Mouse (Mus musculus) v-Abl transformed pro-B cells (cell line): ENCODE measurements around the gene Gm10447.

ENCODE experiments used
- in situ Hi-C, 2 experiments: fragments of 400-800 bp; cut with MboI; formaldehyde crosslinking; loops; one replicate each; pipeline ENCODE4 v1.15.1; 2025; ENCODE audit not compliant: unreplicated experiment in 2 of 2

The Gm10447 gene

DNA sequence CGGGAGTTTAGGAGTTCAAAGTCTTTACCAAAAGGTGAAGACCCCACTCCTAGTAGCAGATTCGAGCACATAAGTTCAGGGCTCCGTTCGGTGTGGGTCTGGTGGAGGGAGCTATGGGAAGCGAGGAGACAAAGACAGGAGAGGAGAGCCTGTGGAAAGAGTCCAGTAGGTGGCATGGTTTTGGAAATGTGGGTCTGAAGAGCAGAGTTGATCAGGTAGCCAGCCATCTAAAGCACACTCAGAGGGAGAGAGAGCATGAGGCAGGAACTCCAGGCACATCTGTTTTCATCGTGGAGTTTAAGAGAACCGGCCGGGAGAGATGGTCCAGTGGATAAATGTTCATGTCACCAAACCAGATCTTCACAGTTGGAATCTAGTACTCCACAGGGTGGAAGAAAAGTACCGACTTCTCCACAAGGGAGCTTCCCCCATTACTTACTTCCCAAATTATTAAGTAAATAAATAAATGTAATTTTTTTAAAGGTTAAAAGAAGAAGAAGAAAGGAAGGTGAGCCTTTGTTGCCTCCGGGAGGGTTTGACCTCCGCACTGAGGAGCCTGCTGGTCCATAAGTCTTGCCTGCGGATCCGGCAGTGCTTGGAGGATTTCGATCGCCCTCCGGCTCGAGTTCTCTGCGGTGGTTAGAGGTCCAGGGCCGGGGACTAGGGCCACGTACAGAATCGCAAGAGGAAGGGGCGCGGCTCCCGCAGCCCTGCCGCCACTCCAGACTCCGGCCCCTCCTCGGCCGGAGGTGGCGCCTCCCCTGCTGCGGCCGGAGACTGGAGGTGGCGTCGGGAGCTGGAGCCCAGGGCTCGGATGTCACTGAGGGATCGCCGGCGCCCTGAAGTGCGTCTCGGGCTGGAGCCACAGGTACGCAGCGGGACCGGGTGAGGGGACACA is at the start of gene Gm10447, which contains the start of gene Shroom1:
TSS of gene Gm10447 (minus strand) at position 637 of the 898 bp plus-strand sequence.
TSS of gene Shroom1 (plus strand) at position 732 of the 898 bp plus-strand sequence.
- in situ Hi-C loops: loop anchor here in 1 of 2 experiments (25.0 kb wide), 1 partner anchor 806 kb away; the partner anchor contains the start of gene Il3

DNA sequence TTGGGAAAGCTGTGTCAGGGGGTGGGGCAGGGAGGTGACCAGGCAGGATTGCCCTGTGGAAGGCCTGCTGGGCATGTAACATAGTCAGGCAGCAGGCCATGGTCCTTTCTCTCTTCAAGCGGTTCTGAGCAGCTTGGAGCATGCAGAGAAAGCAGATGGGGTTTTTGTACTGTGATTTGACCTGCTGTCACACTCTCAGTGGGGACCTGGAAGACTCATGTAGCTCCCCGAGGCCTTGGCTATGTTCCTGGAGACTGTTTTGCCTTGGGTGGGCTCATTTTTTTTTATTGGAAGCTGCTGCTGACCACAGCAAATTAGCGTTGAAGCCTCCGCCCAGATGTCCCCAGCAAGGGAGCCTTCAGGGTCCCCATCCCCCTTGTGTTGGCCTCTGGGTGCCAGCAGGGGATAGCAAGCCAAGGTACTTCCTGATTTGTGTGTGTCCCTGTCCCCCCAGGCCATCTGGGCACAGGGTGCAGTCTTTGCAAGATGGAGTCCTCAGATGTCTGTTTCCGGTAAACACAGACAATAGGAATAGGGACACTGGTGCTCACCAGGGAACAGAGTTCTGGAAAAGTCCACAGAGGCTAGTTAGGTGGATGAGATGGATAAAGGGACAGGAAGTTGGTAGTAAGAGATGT is 48.2 kb upstream of the Gm10447 start:
- in situ Hi-C loops: no loop called here

DNA sequence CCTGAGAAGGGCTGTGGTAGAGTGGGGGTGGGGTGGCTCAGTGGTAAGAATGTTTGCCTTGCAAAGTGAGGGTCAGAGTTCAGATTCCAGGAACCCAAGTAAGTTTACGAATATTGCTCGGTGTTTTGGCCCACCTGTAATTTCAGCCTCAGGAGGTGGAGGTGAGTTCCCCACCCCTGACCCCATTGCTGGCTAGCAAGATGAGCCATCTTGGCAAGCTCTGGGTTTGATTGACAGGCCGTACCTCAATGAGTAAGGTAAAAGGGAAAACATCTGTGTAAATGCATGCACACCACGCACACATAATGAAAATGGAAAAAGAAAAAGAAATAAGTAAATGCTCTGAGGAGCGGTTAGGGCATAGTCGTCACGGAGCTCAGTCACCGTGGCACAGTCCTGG is 47.5 kb upstream of the Gm10447 start:
- in situ Hi-C loops: no loop called here

GRCm38 (mm10) chr11:53503738-53504137 is 46.8 kb upstream of the Gm10447 start:
- in situ Hi-C loops: no loop called here

DNA sequence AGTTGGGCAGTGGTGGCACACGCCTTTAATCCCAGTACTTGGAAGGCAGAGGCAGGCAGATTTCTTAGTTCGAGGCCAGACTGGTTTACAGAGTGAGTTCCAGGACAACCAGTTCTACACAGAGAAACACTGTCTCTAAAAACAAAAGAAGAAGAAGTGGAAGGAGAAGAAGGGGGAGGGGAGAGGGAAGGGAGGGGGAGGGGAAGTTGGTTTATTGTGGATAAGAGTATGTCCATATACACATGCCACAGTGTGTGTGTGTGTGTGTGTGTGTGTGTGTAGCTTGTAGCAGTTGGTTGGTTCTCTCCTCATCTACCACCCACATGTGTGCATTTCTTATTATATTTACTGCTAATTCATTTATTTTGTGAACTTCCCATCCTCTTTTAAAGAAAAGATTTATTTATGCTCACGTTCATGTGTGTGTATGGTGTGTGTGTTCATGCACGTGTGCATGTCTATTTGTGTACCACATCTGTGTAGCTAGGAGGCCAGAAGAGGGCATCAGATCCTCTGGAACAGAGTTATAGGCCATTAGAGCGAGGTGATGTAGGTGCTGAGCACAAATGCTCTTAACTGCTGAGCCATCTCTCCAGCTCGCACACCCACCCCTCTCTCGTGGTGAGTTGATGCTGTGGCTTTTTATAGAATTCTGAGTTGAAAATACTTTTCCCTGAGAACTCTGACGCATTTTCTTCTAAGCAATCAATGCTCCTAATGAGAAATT is 45.3 kb upstream of the Gm10447 start:
- in situ Hi-C loops: no loop called here

- in situ Hi-C loops: no loop called here
Measured at GRCm38 (mm10) chr11:53500569-53500968, 43.7 kb upstream of the Gm10447 start.

- in situ Hi-C loops: no loop called here
Measured at GRCm38 (mm10) chr11:53496946-53497345, 40.0 kb upstream of the Gm10447 start.

DNA sequence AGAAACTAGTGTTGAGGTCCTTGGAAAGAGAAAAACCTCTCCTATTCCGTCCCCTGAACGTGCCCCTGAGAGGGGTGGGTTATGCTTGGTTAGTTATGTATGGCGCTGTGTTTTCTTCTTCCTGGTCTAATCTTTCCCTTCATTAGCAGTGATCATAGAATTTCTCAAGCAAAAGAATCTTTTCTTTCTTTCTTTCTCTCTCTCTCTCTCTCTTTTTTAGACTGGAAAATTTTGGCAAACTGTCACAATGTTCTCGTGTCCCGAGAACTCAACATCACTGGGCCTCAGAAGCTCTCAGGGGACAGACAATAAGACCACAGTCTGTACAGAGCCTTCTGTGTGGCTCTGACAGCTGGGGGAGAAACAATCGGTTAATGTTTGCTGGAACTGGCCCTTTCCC is 38.5 kb upstream of the Gm10447 start:
- in situ Hi-C loops: no loop called here

DNA sequence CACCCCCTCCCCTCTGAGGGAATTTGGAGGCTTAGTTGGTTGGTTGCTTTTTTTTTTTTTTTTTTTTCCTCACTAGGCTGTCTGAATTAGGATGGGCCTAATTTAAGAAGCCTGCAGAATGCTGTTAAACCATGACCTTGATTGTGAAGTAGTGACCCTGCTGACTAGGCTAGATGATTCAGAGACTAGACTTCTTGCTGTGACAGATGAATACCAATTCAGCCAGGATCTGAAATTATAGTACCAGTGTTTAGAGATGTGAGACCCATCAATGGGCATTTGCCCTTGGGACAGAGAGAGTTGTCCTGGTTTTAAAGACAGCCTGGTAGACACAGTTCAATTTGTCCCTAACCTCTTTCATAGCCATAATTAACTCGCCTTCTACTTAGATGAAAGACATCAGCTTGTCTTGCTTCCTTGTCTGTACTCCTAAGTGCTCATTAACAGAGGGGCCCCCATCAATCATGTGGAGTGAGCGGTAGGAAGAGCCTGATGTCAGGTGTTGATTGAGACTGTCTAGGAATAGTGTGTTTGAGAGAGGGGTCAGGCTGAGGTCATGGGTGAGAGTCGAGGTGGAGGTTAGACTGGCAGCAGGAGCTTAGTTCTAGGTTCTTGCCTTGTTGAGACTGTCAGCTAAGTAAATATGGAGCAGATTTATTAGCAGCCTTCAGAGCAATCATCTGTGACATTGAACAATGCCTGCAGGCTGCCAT is 36.5 kb upstream of the Gm10447 start:
- in situ Hi-C loops: no loop called here

DNA sequence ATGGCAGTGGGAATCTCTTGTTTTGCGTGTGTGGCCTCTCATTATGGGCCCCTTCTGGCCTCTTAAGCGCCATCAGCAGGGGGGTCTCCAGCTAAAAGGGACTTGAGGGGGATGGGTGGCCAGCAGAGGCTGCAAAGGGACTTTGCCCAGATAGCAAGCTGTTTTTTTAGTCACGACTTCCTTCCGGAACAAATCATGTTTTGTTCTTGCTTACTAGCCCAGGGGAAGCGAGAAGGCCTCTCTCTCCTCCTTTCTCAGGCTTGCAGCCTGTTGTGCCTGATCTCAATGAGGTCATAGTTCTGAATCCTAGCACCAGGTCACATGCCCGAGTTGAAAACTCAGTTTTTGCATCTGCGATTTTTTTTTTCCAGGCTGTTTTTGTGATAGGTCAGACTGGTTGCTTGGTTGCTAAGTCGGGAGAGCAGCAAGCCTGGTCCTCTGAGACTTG is 35.1 kb upstream of the Gm10447 start:
- in situ Hi-C loops: no loop called here

- in situ Hi-C loops: no loop called here
Measured at GRCm38 (mm10) chr11:53489421-53489820, 32.5 kb upstream of the Gm10447 start.

- in situ Hi-C loops: no loop called here
Measured at GRCm38 (mm10) chr11:53489007-53489406, 32.1 kb upstream of the Gm10447 start.

GRCm38 (mm10) chr11:53486822-53487594 is 30.1 kb upstream of the Gm10447 start:
- in situ Hi-C loops: no loop called here

DNA sequence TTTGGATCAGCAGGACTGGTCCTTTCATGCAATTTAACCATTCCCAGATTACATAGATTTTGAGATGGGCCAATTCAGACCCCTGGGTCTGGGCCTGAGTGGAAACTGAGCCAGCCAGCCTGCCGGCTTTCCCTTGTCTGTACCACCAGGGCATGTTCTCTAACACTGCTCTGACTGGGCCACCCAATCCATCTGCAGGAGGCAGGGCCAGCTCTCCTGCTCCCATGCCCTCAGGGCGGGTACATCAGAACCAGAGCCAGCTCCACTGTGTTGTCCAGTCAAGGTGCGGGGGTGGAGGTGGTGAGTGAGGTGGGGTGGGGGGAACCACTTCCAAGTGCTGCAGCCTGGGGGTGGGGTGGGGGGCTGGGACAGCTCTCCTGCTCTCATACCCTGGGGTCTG is 29.4 kb upstream of the Gm10447 start:
- in situ Hi-C loops: no loop called here

- in situ Hi-C loops: no loop called here
Measured at GRCm38 (mm10) chr11:53485719-53486118, 28.8 kb upstream of the Gm10447 start.

GRCm38 (mm10) chr11:53483159-53483891 is 26.4 kb upstream of the Gm10447 start:
- in situ Hi-C loops: no loop called here

DNA sequence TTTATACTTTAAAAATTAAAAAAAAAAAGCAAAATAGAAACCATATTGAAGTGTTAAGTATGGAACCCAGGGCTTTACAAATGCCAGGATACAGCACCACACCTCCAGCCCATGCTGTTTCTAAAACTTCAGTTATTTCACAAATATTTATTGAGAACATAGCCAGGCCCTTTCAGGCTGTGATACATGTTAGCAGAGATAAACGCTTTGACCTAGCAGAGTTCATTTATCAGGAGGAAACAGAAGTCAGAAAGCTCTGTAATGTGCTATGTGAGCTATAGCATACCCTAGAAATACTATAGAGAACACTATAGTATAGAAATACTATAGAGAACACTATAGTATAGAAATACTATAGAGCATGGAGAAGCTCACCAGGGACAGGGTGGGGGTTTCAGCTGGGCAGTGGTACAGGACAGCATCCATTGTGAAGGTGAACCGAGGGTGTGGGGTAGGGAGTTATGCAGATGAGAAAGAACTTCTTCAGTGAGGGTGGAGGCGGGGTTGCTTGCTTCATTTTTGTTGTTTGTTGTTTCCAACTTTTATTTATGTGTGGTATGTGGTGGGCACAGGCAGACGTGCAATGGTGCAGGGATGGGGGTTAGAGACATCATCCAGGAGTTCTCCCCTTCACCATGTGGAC is 24.3 kb upstream of the Gm10447 start:
- in situ Hi-C loops: no loop called here

- in situ Hi-C loops: no loop called here
Measured at GRCm38 (mm10) chr11:53479783-53480301, 22.9 kb upstream of the Gm10447 start, which contains the start of the genes Gm9945 and Sowaha. TSS of gene Gm9945 (plus strand) at chr11:53480166. TSS of gene Sowaha (minus strand) at chr11:53480274.
